Mouse (Mus musculus) adrenal gland, postnatal 4 days (tissue): ENCODE measurements at regions not wholly inside any gene's neighbourhood (a gene's known extent, or its start where the extent isn't known, plus 50 kb on each side); places are given as distances from the start of the nearest gene placed in this dataset.

ENCODE experiments used
- DNase-seq, 2 experiments: peaks; one replicate each; pipeline ENCODE4 v3.0.0; 2021 to 2022; ENCODE audit warnings: low spot score in 2 of 2, mixed read lengths in 2 of 2

DNA sequence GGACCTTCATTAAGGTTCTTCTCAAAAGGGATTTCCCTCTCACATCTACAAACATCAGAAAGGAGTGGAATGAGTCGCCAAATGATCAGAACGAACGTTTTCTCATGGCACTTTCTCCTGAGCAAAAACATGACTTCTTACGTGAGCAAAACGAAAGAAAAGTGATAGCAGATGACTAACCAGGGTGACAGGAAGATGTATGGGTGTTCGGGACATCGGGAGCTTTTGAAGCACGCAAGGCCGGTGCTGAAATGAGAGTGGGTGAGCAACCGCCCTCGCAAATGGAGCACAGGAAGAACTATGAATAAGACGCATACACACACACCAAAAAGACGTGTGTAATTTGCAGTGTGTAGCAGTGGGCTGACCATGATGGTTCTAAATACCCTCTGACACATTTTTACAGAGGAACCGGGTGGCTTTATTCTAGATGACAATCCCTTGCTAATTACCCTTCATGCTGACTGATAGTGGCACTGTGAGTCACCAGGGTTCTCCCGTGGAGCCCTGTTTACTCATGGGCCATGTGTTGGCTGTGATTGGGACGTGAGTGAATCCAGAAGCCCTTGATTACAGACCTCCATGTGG lies 408.2 kb upstream of the Jarid2 start:
- no peak for DNase-seq

GRCm38 (mm10) chr13:44328416-44328815 lies 400.9 kb upstream of the Jarid2 start:
- no peak for DNase-seq

DNA sequence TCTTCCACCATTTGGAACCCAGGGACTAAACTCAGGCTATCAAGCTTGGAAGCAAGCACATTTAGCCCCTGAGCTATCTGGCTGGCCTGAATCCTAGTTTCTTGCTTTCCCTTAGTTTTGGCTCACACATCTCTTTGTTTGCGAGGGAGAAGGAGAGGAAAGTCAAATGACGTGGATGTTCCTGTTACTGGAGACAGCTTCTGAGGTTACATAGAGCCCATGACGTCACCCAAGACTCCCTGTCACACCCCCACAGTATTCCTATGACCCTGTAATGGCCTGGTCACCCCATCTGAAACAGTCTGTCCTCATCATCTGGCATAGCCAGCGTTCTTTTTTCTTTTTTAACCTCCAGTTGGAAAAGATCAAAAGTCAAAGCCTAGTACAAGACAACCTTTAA lies 400.1 kb upstream of the Jarid2 start:
- DNase-seq = no peak

DNA sequence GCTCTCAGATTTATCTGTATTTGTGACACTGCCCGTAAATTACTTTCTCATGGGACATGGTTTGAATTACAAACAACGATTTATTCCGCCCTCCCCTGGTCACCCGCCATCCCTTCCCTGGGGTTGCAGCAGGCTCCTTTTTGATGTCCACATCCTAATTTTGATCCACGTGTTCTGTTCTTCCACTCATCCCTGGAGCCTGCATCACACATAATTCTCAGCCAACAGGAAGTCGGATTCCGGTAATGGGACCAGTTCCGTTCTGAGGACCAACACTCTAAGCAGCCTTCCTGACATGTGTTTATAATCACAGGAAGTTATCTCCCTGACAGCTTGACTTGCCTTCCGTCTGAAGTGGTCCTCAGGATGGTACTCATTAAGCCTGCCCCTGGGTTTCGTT lies 399.6 kb upstream of the Jarid2 start:
- DNase-seq = no peak

DNA sequence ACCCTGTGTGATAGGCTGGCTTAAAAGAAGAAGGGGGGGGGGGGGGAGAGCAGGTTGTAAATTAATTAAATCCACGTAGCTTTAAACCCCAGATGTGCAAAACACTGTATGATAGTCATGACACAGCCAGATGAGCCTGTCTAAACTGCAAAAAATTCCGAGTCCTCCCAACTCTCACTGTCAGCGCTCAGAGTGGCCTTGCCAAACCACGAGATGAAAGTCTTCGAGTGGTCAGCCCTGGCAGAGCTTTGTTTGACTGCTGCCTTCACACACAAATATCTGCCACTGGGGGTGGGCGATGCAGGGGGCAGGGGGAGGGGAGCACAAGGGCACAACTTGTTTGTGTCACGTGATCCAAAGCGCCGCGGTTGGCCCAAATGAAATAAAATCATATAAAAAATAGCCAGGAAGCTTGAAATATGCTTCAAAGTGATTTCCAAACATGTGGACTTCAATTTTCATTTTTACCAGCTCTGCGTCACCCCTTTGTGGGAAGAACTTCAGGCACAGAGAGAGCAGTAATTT lies 396.5 kb upstream of the Jarid2 start:
- no peak for DNase-seq

GRCm38 (mm10) chr13:44339061-44339741 lies 390.1 kb upstream of the Jarid2 start:
- no peak for DNase-seq

DNA sequence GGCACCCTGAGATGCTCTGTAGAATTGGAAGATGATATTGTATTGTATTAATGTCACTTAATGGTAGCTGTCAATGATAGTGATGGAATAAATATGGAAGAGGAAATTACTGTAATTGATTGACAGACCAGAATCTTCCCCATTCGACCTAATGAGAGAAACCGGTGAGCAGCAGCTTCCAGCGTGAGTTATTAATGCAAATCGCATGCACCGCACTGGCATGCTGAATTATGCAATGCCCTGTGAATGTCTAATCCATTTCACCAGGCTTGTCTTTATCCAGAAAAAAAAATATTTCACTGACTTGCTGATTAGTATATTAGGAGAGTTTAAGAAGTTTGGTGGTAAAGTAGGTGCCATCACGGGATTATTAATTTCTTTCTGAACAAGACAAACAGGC lies 384.2 kb upstream of the Jarid2 start:
- no peak for DNase-seq

GRCm38 (mm10) chr13:44346636-44347035 lies 382.6 kb upstream of the Jarid2 start:
- DNase-seq = no peak

- peak in 1 of 2 experiments; percentile 12 for DNase-seq
These were observed 381.6 kb upstream of the Jarid2 start for GRCm38 (mm10) chr13:44347662-44348061.

DNA sequence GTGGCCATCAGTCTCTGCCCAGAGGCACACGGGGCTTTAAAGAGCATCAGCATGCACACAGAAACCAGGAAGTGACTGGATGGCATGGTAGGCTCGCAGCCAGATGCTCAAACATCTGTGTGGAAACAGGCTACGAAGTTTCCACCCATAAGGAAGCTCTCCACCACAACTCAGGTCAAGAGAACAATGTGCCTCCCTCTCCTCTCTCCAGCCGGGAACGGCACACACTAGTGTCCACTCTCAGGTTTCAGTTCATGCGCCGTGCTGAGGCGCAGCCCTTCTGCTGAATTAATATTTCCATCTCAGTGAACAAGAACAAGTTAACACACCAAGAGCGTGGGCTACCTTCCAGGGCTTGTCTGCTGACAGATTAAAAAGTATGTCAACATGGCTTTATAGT lies 375.4 kb upstream of the Jarid2 start:
- no peak for DNase-seq

GRCm38 (mm10) chr13:44355771-44356221 lies 373.5 kb upstream of the Jarid2 start:
- no peak for DNase-seq

GRCm38 (mm10) chr13:44356981-44357380 lies 372.3 kb upstream of the Jarid2 start:
- DNase-seq = no peak

- no peak for DNase-seq
These were observed 369.9 kb upstream of the Jarid2 start for GRCm38 (mm10) chr13:44359344-44359743.

- DNase-seq = no peak
These were observed 369.3 kb upstream of the Jarid2 start for GRCm38 (mm10) chr13:44360016-44360415.

DNA sequence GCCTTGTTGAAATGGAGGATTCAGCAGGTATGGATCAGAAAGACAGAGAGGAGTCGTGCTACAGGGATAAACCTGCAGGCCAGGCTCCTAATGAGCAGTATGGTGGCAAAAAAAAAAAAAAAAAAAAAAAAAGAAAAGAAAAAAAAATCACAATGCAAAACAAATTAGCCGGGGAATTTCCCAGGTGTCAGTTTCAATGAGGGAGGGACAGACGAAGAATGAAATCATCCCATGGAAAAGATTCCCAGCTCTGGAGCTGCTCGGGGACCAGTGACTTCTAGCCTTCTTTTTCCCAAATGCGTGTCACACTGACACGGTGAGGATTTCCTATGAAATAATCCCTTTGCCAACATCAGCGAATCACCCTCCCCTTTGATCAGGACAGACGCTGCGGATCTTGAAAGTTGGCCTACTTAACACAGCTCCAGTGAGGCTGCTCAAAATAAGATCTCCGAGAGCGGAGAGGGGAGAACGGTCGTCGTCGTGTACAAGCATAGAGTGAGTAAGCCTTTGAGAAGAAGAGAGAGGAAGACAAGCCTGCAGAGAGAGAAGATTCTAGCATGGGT lies 368.5 kb upstream of the Jarid2 start:
- no peak for DNase-seq

- DNase-seq = no peak
These were observed 366.8 kb upstream of the Jarid2 start for GRCm38 (mm10) chr13:44362293-44363005.

GRCm38 (mm10) chr13:44363016-44363415 lies 366.3 kb upstream of the Jarid2 start:
- no peak for DNase-seq

DNA sequence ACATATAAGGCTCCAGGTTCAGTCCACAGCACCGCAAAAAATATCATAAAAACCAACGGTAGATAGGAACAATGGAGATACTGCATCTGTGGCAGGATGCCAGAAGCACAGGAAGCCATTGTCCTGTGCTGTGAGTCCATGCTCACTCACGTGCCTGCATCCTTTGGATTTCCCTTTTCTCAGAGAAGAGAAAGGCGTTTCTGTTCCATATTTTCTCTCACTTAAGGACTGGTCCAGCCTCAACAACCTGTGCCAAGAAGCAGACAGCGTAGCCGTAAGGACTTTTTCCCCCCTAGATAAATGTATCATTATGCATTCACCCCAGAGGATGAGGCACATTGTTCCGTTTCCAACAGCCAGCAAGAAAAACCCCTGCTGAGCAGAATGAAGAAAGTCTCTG lies 360.0 kb upstream of the Jarid2 start:
- DNase-seq = no peak

GRCm38 (mm10) chr13:44372361-44372877 lies 356.9 kb upstream of the Jarid2 start:
- DNase-seq = no peak

DNA sequence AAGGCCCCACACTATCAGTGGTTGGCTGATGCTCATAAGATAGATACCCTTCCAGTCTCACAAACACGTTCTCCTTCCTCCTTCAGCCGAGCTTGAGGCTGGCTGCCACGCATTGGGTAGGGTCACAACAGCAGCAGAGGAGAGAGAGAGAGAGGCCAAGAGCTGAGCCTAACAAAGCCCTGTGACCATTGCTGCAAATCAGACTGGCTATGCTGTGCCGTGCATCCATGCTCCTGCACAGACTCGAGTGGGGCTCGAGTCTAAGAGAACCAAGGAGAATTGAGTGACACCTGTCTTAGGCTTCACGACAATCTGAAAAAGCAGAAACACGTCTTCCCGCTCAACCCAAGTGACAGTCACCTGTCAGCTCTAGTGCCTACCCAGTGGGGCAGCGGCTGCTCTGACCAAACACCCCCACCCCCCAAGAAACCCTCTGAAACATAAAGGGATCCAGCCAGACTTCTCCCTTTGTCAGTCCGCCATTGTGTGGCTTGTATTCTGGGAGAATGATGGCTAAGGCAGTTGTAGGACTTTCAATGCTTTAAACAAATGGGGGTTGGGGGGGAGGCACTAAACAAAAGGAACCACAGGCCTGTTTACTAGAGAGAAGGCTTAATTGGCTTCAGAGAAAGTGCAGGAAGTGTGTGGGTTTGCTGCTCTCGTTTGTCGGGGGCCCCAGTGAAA lies 353.7 kb upstream of the Jarid2 start:
- no peak for DNase-seq

DNA sequence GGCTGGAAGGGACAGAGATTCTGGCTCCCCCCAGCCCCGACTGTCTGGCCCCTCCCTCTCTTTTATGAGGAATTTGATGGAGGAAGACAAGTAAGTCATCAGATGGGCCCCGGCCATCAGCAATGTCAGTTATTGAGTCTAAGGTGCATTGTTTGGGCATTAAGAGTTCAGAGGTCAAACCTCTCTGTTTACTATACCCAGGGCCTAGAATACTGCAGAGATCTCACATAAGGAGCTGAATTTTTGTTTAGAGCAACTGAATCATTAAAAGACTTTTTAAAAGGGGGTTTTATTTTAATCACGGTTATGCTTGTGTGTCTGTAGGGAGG lies 353.1 kb upstream of the Jarid2 start:
- DNase-seq = no peak
